Mouse (Mus musculus) stomach, postnatal 0 days (tissue): ENCODE measurements around the gene Dnaja3.

ENCODE experiments used
- CTCF ChIP-seq: IDR thresholded peaks from 2 replicates; pipeline ENCODE4 v1.5.1; 2016; ENCODE audit warnings: antibody characterized with exemption, low read depth, mild to moderate bottlenecking, moderate library complexity
- EP300 ChIP-seq: optimal IDR thresholded peaks from 2 replicates; pipeline ENCODE3; 2016; ENCODE audit warnings: antibody characterized with exemption

GRCm38 (mm10) chr16:4663806-4664205 lies 24.0 kb downstream of the Dnaja3 start:
- no peak for TF ChIP-seq CTCF
- TF ChIP-seq EP300 = no peak
